Mouse (Mus musculus) left cerebral cortex, adult 9 months (tissue): ENCODE measurements around the gene Arsb.

ENCODE experiments used
- DNase-seq, 2 experiments: peaks; one replicate each; pipeline ENCODE4 v3.0.0; 2022; ENCODE audit warnings: low spot score in 2 of 2

Arsb gene

DNA sequence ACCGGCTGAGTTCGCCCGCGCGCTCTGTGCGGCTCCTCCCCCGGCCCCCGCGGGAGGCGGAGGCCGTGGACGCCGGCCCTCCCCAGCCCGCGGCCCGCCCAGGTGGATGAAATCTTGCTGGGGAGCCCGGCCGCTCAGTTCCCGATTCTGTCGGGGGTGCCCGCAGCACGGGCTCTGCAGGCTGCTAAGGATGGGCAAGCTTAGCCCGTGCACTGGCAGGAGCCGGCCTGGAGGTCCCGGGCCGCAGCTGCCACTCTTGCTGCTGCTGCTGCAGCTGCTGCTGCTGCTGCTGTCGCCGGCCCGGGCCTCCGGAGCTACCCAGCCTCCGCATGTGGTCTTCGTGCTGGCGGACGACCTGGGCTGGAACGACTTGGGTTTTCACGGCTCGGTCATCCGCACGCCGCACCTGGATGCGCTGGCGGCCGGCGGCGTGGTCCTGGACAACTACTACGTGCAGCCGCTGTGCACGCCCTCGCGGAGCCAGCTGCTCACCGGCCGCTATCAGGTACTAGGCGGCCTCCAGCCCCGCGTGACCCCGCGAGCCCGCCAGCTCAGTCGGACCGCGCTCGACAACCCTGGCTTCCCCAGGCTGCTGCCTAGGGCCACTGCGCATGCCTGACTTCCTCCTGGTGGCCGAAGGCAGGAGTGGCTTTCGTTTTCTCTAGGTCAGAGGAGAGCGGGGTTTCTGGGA, at the start of gene Arsb:
Gene Arsb, plus strand, starts transcription at position 43 of the 691 bp plus-strand sequence.
- DNase-seq: peak; percentile 46 to 79

DNA sequence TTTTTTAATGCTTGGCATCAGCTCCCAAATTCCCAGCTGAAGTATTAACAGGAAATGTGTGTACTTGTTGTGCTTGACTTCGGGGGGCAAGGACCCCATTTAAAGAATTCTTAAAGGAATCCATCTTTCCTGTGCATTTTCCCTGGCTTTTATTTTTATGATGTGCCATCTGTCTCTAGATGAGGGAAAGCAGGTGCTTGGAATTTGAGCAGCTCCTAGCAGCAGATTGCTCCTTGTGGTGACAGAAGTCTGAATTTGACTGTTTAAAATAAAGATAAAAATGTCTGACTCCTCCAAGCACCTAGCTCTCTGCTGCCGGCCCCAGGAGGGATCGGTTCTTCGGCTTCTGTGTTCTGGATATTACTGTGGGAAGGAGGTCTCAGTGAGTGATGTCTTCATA, 49.5 kb upstream of the Arsb start:
- peak in 1 of 2 experiments; percentile 44 for DNase-seq

DNA sequence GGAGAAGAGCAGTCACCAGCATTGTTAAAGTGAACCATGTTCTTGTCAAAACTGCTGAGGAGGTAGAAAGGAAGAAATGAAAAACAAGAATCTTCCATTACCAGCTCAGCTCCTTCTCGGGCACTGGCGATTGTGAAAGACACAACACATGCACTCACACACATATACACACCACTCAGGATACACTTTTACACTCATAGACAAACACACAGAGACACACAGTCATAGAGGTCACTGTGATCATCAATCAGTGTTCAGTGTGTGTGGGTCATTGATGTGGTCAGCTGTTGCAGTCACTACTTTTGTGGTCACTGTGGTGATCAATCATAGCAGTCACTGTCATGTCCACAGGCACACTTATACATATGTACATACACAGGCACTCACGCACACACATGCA, 48.0 kb upstream of the Arsb start:
- no peak for DNase-seq

DNA sequence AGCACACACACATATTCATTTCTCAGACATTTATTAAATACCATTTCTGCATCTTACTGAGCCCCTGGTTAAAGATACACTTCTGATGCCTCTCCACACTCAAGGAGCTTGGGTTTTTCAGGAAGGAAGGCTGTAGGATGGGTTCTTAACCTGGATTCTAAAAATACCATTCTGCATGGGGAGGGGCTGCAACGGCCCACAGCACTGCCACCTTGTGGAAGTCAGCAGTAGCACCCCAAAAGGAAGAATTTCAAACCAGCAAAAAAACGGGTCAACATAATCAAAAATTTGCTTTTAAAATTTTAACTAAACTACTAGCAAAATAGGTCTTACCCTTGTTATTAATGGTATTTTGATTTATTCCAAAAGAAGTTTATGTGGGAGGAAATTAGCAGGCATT, 47.2 kb upstream of the Arsb start:
- no peak for DNase-seq

DNA sequence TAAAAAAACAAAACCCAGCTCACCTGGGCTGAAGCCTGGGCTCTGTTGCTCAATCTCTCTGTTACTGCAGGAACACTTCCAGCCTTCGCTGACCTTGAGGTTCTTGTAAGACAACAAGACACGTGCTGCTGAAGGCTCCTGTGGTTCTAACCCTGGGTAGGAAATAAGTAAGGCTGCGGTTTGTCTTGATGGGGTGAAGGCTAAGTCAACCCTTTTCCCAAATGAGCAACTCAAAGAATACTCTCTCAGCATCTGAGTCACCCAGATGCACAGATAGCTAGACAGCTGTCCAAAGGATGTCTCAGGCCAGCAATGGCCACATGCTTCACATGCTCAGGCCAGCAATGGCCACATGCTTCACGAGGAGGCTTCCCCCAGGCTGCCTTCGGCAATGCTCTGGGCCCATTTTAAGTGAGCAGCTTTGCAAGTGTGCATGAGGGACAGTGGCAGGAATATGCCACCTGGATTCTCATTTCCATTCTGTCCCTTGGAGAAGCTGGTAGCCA, 36.2 kb upstream of the Arsb start:
- no peak for DNase-seq

DNA sequence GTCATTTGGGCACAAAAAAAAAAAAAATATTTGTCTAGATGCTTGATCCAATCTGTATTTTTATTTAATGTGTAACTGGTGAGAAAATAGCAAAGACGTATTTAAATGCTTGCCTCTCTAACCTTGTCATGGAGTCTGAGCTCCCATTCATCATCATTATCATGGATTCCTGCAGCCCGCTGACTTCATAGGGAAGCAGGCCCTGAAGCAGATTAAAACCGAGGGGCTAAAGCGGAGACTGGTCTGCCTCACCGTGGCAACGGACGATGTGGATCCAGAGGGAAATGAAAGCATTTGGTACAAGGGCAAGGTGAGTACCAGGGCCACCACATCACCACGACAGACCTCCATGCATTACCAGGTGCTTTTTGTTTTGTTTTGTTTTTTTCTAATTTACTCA, 27.3 kb upstream of the Arsb start:
- DNase-seq: no peak

DNA sequence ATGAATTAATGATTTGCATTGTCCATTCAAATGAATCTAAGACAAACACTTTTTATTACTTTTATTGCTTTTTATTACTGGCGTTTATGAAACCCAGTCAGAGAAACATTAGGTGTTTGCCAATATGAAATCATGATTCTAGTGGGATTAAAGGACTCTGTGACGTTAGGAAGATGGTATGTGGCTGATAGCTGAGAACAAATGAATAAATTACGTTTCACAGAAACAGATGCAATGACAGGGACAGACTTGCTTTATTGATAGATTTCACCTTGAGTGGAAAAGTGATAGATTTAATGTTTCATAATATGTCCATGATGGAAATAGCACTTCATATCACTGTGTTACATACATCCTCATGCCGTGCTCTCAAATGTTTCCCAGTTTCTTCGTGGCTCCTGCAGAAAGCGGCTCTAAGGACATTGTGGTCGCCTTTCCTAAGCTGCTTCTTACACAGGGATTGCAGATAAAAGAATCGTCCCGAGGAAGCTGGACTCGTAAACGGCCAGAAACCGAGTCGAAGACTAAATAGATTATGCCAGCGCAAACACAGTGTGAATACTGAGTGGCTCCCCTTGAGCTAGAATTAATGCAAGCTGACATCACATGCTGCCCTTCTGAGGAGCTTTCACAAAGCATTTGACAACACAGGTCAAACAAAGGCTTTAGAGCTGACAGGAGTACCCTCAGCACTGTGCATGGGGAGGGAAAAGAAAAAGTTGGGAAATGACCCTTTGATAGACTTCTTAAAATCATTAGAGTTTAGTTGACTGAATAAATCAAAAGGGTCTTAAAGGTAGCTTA, 18.6 kb upstream of the Arsb start:
- no peak for DNase-seq

DNA sequence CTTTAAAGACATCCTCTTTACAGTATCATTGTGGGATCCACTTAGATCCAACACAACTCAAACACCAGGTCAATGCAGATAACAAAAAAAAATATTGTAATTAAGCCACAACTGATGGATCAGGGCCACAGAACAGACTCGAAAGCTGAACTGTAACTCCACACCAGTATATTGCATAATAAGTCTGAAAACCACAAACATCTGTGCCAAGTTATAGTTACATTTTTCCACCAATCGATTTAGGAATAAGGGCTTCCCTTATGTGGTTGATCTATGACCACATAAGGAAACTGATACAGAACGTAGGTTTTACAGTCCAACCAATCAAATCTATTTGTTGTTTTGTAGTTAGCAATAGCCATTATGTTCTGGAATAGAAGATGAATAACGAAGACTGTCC, 16.3 kb upstream of the Arsb start:
- no peak for DNase-seq

DNA sequence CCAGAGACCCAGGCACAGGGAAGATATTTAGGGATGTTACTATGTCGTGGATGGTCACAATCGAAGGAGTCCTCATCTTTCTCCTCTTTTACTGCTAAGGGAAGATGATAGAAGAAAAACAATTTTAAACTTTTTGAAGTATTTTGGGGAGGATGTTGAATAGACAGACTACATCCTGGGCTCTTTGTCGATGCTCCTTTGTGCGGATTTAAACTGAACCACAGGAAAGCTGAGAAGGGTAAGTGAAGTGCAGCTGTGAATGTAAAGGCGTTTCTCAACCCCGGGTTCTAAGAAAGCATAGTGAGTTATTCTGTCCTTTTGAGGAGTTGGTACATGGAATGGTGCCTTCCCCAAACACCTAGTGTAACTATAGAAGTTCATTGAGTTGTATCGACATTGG, 14.8 kb upstream of the Arsb start:
- DNase-seq: no peak

DNA sequence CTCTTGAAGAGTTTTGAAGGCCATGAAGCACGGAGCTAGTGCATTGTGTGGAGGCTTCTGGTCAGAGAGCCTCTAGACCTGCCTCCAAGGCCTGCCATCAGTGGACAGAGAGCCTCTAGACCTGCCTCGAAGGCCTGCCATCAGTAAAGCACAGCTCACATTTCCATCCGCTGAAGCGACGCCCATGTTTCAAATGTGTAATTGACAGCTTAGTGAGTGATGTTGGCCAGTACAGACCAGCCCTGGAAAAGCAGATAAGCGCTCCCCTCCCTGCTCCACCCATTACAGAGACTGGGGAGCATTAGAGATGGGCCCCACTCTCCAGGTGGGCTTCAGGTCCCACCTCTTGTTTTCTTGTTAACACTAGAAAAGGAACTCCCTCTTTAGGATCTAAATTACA, 13.9 kb upstream of the Arsb start:
- DNase-seq: no peak

DNA sequence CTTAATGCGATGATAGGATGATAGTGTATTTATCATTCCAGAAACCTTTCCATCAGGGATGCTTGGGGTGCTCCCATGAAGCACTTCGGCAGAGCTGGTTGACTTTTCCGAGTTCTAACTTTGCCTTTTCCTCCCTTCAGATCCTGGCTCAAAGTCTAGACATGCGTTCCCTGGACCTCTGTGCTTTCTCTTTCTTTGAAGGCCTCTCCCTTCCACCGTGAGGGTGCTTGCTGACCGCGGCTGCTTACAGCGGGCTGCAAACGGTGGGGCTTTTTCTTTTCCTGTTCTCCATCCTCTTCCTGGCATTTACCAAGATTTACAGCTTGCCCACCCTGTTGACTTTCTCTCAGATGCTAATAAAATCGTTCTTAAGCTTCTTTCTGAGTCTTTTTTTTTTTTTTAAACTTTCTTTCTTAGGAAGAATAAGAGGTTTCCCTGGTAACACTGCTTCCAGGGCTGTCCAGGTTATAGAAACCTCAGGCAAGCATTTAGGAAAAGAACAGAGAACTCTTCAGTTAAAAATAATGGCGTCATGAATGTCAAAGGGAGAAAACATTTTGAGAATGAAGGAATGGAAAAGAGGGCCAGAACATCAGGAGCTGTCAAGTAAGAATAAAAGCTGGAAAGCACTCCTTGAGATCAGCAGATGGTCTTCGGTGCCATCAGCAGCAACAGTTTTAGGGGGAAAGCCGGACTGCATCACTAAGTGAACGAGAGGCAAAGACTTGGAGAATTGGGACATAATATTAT, 13.1 kb upstream of the Arsb start:
- DNase-seq: no peak

DNA sequence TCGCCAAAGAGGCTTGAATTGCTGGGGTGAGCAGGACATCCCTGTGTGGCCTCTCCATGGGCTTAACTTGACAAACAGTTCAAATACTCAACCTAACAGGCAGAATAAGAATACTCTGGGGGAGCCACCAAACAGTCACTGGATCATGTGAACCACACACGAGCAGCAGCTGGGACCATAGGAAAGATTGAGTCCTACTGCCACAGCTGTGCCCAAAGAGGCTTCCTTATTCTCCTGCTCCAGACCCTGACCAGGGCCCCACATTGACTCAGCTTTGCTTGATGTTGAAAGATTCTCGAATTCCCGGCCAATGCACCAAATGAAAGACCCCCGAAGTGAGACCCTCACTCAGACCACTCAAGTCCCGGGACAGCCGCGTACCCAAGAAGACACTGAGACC, 9.6 kb upstream of the Arsb start:
- no peak for DNase-seq

DNA sequence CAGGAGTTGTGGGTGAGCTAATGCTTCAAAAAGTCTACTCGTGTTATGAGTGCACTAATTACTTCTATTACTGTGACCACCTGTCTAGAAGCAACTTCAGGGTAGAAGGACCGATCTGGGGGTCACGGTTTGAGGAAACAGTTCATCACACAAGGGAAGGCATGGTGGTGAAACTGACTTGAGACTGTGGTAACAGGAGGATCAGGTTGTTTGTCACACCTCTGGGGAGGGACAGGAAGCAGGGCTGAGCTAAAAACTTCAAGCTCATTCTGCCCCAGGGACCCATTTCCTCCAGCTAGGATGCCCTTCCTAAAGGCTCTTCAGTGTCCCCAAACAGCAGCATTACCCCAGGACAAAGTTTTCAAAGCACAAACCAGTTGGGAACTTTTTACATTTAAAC, 8.6 kb upstream of the Arsb start:
- DNase-seq: no peak

DNA sequence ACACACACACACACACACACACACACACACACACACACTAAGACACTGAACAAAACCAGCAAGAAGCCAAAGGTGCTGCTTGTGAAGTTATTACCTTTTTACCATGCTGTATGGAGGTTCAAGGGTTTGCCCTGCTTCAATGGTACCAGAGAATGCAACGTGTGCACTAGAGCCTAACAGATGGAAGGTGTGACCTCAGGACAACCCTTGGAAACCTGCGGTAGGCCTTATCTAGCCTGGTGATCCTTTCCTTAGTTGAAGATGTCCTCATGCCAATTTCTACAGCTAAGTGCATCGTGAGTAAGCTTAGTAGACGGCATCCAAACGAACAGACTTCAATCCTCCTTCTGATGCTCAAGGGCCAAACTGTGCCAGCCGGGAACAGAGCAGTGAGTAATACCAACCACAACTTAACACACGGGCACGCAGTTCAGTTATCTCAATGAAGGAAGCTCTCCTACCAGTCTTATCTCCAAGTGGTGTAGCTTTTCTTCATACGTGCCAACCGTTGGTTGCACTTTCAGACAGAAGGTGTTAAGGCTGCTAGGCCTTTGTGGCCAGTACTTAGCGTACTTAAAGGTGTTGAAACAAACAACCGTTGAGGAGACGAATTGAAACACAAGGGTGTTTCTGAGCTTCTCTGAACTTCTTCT, 7.0 kb upstream of the Arsb start:
- no peak for DNase-seq

DNA sequence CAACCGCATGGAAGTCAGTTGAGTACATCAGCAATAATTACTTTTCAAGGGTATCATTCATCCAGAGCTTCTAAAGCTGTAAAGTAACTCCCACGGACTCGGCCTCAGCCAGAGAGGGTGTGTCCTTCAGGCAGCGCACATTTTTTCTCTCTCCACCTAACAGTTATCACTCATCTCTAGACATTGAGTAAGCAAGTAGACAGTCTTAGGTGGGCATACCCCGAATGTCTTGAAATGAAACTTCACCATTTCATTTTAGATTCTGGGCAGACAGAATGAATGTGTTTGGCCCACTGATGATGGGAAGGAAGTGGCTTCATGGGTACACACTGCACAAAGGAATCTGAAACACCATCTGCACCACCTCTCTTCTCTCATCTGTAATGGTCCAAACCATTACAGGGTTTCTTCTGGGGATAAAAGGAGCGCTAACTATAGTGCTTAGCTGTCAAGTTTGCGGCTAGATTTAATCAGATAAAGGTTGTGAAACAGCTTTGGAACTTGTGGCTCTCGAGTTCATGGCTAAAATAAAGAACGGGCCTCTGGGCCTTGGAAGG, 321 bp upstream of the Arsb start:
- no peak for DNase-seq

DNA sequence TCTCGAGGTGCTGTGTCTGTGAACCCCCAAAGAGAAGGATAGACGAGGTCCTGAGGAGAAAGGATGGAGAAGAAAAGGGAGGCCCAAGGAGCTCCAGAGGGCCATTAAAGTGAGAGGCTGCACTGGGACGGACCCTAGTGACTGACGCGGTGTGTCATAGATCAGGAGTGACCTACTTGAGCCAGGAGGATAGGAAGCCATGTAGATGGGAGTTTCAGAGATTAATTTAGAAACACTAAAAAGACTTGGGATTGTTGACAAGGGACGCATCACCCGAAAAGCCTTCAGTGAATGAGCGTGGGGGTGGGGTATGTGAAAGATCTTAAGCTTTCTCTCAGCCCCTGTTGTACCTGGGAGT, 828 bp downstream of the Arsb start:
- peak in 1 of 2 experiments; percentile 19 for DNase-seq

DNA sequence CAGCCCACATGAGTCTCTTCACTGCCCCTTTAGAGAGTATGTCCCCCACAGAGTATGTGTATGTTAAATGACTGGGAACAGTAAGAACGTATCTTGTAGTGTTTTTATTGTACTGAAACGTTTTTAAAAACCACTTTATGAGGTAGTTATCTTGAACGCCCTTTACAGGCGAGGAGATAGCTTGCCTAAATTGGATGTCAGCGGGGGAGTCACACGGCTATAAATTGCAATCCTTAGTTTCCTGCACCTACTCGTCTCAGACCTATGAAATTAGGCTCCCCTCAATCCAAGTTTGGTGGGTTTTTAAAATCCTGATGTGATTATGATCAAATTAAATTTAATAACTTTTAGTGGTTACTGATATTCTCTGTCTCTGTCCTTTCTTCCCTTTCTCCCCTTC, 1.4 kb downstream of the Arsb start:
- DNase-seq: no peak

DNA sequence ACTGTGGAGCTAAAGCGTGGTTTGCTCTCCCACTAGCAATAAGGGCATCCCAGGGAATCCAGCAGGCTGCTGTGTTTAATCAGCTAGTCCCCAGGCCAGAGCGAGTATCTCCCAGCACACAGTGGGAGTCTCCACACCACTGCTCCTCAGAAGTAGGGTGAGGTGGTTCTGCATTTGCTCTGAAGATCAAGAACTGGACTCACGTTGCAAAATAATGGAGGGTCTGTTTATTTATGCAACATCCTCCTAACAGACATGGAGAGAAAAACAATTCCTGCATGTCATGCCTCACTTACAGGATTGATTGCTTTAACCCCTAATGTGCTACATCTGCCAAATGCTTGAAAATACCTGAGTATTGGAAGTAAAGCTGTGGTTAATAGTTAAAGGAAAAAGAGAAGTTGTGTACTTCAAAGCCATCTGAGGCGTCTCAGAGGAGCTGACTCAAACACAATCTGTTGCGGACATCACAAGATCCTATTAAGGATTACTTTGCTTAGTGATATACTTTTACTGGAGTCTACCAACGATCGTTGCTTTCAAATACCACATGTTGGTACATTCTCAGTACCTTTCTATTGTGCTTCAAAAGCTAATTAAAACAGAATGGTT, 2.4 kb downstream of the Arsb start:
- no peak for DNase-seq

DNA sequence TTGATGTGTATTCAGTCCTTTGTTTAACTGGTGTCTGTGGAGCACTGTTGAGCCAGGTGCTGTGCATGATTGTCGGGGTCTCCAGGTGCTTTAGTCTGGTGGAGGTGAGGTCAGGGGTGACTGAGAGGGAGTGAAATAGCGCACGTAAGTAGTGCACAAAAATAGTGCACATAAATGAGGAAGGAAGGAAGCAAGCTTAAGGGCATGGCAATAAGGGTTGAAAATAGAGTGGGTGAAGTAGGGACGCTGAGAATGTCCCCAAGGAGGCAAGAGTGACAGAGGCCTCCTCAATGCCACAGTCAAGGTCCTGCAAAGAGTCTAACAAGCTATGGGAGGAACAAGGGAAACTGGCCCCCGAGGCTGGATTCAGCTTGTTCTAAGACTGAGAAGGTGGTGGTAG, 11.4 kb downstream of the Arsb start:
- DNase-seq: no peak

DNA sequence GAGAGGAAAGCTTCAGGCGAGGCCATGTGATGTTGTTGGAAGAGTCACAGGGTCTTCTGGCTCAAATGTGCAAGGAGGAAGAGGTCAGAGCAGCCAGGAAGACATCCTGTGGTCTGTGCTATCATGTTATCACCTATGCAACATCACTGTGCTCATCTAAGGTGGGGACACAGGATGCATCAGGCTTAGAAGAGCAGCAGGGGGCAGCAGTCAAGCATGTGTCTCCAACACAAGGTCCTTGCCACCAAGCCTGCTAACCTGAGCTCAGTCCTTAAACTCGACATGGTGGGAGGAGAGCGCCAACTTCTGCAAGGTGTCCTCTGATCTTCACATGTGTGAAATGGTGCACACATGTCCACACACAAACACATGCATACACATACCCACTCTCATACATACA, 13.9 kb downstream of the Arsb start:
- no peak for DNase-seq

DNA sequence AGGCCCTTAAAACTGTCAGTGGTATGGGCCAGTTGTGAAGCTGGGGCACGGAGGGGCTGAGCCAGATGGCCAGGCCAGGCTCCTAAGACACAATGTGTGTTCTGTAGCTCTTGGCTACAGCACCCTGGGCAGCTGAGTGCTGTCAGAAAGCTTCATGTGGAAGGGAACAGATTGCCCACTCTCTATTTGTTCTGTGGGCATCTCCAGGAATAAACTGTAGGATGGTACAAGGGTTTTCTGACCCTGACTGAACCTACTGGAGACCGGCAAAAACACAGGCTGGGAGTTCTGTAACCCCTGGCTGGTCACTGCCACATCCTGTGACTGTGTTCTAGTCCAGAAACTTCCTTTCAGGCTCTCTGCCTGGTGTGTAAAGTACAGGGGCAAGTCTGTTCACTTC, 14.6 kb downstream of the Arsb start:
- DNase-seq: no peak
